Mouse (Mus musculus) ovary, postnatal 14 days (tissue): ENCODE data around the gene Pkd1.
A peak's percentile ranks its signal among the peaks of the same experiment; 100 is the strongest.

ENCODE experiments used
- DNase-seq: peaks from one replicate; pipeline ENCODE4 v3.0.0; 2022; ENCODE audit warnings: low spot score

Gene Pkd1

GRCm38 (mm10) chr17:24608370-24608769 lies 58.7 kb downstream of the Pkd1 start:
- DNase-seq: no peak

- no peak for DNase-seq
These were observed 59.2 kb downstream of the Pkd1 start for GRCm38 (mm10) chr17:24608874-24609273.

- no peak for DNase-seq
These were observed 61.1 kb downstream of the Pkd1 start for GRCm38 (mm10) chr17:24610711-24611110.

- DNase-seq: no peak
These were observed 68.0 kb downstream of the Pkd1 start for GRCm38 (mm10) chr17:24617561-24618194.

GRCm38 (mm10) chr17:24625472-24625871 lies 75.8 kb downstream of the Pkd1 start:
- no peak for DNase-seq

- DNase-seq: peak; percentile 55
These were observed 79.0 kb downstream of the Pkd1 start for GRCm38 (mm10) chr17:24628646-24629045.

GRCm38 (mm10) chr17:24630072-24630471 lies 80.4 kb downstream of the Pkd1 start:
- no peak for DNase-seq

- peak; percentile 71 for DNase-seq
These were observed 82.7 kb downstream of the Pkd1 start, which contains the start of the genes Tsc2 and Nthl1 for GRCm38 (mm10) chr17:24632167-24632812. Gene Tsc2, minus strand, starts transcription at chr17:24632630. Gene Nthl1, plus strand, starts transcription at chr17:24632680.

GRCm38 (mm10) chr17:24632813-24633449 lies 83.3 kb downstream of the Pkd1 start:
- peak; percentile 59 for DNase-seq

GRCm38 (mm10) chr17:24633831-24634230 lies 84.2 kb downstream of the Pkd1 start:
- DNase-seq: no peak

- DNase-seq: no peak
These were observed 85.4 kb downstream of the Pkd1 start for GRCm38 (mm10) chr17:24635024-24635423.

- DNase-seq: no peak
These were observed 86.1 kb downstream of the Pkd1 start for GRCm38 (mm10) chr17:24635694-24636093.

- DNase-seq: no peak
These were observed 87.3 kb downstream of the Pkd1 start for GRCm38 (mm10) chr17:24636781-24637481.

GRCm38 (mm10) chr17:24638214-24638613 lies 88.6 kb downstream of the Pkd1 start:
- no peak for DNase-seq

- DNase-seq: peak; percentile 30
These were observed 89.2 kb downstream of the Pkd1 start for GRCm38 (mm10) chr17:24638840-24639239.

- DNase-seq: peak; percentile 19
These were observed 89.9 kb downstream of the Pkd1 start for GRCm38 (mm10) chr17:24639571-24639988.

- DNase-seq: no peak
These were observed 90.5 kb downstream of the Pkd1 start for GRCm38 (mm10) chr17:24640119-24640518.

- no peak for DNase-seq
These were observed 90.9 kb downstream of the Pkd1 start for GRCm38 (mm10) chr17:24640581-24640980.

GRCm38 (mm10) chr17:24641944-24642343 lies 92.3 kb downstream of the Pkd1 start:
- DNase-seq: no peak

GRCm38 (mm10) chr17:24642791-24643343 lies 93.2 kb downstream of the Pkd1 start:
- no peak for DNase-seq

GRCm38 (mm10) chr17:24644030-24644715 lies 94.5 kb downstream of the Pkd1 start:
- DNase-seq: no peak
